Mouse (Mus musculus) heart, embryonic 14.5 days (tissue): ENCODE results near the gene Rgs11. TPM values are rescaled to one million over a fixed set of nuclear protein-coding genes. Genes with fewer than 3 reads are reported as not detected.
"Not testable (repeated sequence)": the region's sequence is repeated elsewhere in the genome, so short reads cannot be mapped to it uniquely, and the experiment has no call there.

Source experiments
- ATAC-seq: fragments of 200-750 bp; cut with Nextera tagmentation; 2 replicates; pipeline ENCODE4 v1.8.0; 2017; ENCODE audit warnings: low read depth, moderate TSS enrichment; ENCODE audit not compliant: insufficient number of reproducible peaks, insufficient read depth, low FRiP score
- H3K27ac ChIP-seq, 2 experiments: fragments of 200-500 bp in 1 of 2; fragments of 300-500 bp in 1 of 2; sonication (generic) in 1 of 2; replicated peaks in 1 of 2; 2 replicates each; pipeline ENCODE4 v1.5.1; 2012 to 2014; ENCODE audit warnings: low read depth in 2 of 2, low read length in 2 of 2, control low read depth in 1 of 2, mild to moderate bottlenecking in 1 of 2, mixed read lengths in 1 of 2; ENCODE audit not compliant: control insufficient read depth in 1 of 2, insufficient read depth in 1 of 2
- H3K27me3 ChIP-seq: fragments of 300-500 bp; sonication (generic); 2 replicates; pipeline ENCODE4 v1.6.1; 2014; ENCODE audit warnings: mild to moderate bottlenecking, low read length, control low read depth; ENCODE audit not compliant: control insufficient read depth, insufficient read depth
- H3K36me3 ChIP-seq: fragments of 300-500 bp; sonication (generic); 2 replicates; pipeline ENCODE4 v1.6.1; 2014; ENCODE audit warnings: mild to moderate bottlenecking, control low read depth, low read length, mixed read lengths; ENCODE audit not compliant: control insufficient read depth, insufficient read depth
- H3K4me1 ChIP-seq, 2 experiments: fragments of 200-500 bp in 1 of 2; fragments of 300-500 bp in 1 of 2; sonication (generic) in 1 of 2; 2 replicates each; pipeline ENCODE4 v1.6.1; 2012 to 2014; ENCODE audit warnings: low read length in 2 of 2, control low read depth in 1 of 2, mixed read lengths in 1 of 2; ENCODE audit not compliant: control insufficient read depth in 2 of 2, insufficient read depth in 2 of 2
- H3K4me2 ChIP-seq: fragments of 300-500 bp; sonication (generic); 2 replicates; pipeline ENCODE4 v1.6.1; 2014; ENCODE audit warnings: mild to moderate bottlenecking, low read length
- H3K4me3 ChIP-seq, 2 experiments: fragments of 200-500 bp in 1 of 2; fragments of 300-500 bp in 1 of 2; sonication (generic) in 1 of 2; 2 replicates each; pipeline ENCODE4 v1.5.1; 2012 to 2014; ENCODE audit warnings: low read length in 2 of 2, mild to moderate bottlenecking in 2 of 2, control low read depth in 1 of 2, low read depth in 1 of 2, moderate library complexity in 1 of 2; ENCODE audit not compliant: control insufficient read depth in 1 of 2, insufficient read depth in 1 of 2
- H3K9ac ChIP-seq: fragments of 300-500 bp; sonication (generic); 2 replicates; pipeline ENCODE4 v1.6.1; 2014; ENCODE audit warnings: mild to moderate bottlenecking, low read length
- H3K9me3 ChIP-seq: fragments of 300-500 bp; sonication (generic); 2 replicates; pipeline ENCODE4 v1.6.1; 2016; ENCODE audit warnings: low read length, control low read depth; ENCODE audit not compliant: control insufficient read depth
- WGBS: fragments of 180-500 bp; shearing (Covaris S2); extraction: QIAGEN DNeasy Blood & Tissue Kit; methylation state at CpG from one replicate; pipeline ENCODE4 v1.1.7; 2014; 5-methylcytosine and 5-hydroxymethylcytosine counted together
- polyA plus RNA-seq: library from polyadenylated mRNA; unstranded; fragments of >200 nt; fragmentation: Nextera tagmentation; extraction: Ambion mirVana; gene quantifications from 2 replicates; pipeline ENCODE4 v1.2.1, GENCODE M21; 2014

Gene Rgs11
- 6.1 and 6.8 TPM in 2 replicates for polyA plus RNA-seq

DNA sequence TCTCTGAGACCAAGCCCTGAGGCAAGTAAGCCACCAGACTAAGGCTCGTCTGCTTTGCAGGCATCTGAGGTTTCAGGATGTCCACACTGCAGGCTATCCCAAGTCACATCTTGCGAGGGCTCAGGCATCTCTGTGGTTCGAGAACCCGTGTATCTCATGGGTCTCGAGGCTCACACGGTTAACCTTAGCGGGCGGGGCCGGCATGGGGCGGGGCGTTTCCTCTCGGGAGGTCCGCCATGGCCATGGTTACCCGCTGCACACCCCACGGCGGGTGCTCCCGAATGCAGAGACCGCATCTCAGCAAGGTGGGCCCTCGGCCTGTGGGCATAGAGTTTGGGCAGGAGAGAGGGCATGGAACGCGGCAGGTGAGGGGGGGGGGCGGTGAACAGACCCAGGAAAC is at the start of gene Rgs11:
TSS of gene Rgs11 (plus strand) at position 215 of the 400 bp plus-strand sequence.
- Histone ChIP-seq H3K4me3 (peak within 1 kb of the TSS; percentile 53 to 59), H3K4me1 (peaks cover 0 to 10% of the 10 kb centered on the region in 2 experiments; a peak in 2 of 4 replicates), H3K36me3 (peaks cover 3% of the 10 kb centered on the region; the same call in 1 of the 2 replicates), H3K27ac (no peak within 1 kb of the TSS), H3K4me2 (peak within 1 kb of the TSS; percentile 97), H3K9ac (peak within 1 kb of the TSS; percentile 57), H3K27me3 (peaks cover 56% of the 10 kb centered on the region), H3K9me3 (no peaks in the 10 kb centered on the region)
- 2% methylated on average over 22 of the region's 22 CpGs for WGBS
- ATAC-seq, result no peak

DNA sequence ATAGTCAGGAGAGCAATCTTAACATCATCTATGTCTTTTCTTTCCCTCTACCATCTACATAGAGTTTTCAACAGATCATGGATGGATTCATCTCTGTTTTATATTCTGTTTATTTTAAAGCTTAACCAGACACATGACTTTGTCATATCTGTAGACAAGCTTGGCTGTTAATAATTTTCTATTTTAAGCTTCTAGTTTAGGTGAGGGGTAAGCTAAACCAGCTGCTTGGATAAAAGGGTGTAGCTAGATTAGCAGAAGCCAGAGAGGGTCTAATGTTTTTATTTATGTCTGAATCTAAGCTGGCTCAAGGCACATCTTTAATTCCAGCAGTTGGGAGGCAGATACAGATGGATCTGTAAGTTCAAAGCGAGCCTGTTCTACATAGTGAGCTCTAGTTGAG is 40.0 kb upstream of the Rgs11 start:
- Histone ChIP-seq H3K4me3 (no peak overlapping the region), H3K27ac (no peak overlapping the region; a peak in 1 of 4 replicates), H3K9me3 (no peaks in the 10 kb centered on the region), H3K9ac (no peak overlapping the region), H3K4me1 (peaks cover 0 to 11% of the 10 kb centered on the region in 2 experiments; a peak in 2 of 4 replicates), H3K27me3 (no peaks in the 10 kb centered on the region), H3K36me3 (no peaks in the 10 kb centered on the region), H3K4me2 (0 out of 2 replicates have a peak overlapping the region, but pooled peaks have one; percentile 0)
- no peak for ATAC-seq
- 83% methylated on average over 1 of the region's 1 CpGs for WGBS

GRCm38 (mm10) chr17:26168039-26168438 is 34.7 kb upstream of the Rgs11 start:
- peaks cover 0 to 2% of the 10 kb centered on the region in 2 experiments; a peak in 2 of 4 replicates for H3K4me1 ChIP-seq
- 0 out of 2 replicates have a peak, but pooled peaks cover under 1% of the 10 kb centered on the region for H3K36me3 ChIP-seq
- H3K9me3 ChIP-seq, result no peaks in the 10 kb centered on the region
- no peak overlapping the region for H3K9ac ChIP-seq
- H3K4me2 ChIP-seq, result no peak overlapping the region
- H3K27me3 ChIP-seq, result no peaks in the 10 kb centered on the region
- no peak overlapping the region for H3K27ac ChIP-seq
- no peak for ATAC-seq
- 88% methylated on average over 2 of the region's 2 CpGs for WGBS
- H3K4me3 ChIP-seq, result no peak overlapping the region

DNA sequence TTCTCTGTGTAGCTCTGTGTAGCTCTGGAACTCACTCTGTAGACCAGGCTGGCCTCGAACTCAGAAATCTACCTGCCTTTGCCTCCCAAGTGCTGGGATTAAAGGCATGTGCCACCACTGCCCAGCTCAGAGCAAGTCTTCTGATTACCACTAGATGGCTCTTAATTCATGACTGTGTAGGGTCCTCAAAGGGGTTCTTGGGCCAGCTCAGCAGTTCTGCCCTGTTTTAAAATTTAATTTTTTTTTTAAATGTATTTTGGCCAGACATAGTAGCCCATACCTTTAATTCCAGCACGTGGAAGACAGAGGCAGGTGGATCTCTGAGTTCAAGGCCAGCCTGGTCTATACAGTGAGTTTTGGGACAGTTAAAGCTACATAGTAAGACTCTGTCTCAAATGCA is 27.5 kb upstream of the Rgs11 start:
- WGBS, result 83% methylated on average over 2 of the region's 2 CpGs
- not testable (repeated sequence) for H3K27me3 ChIP-seq, H3K27ac ChIP-seq, H3K9me3 ChIP-seq, H3K4me3 ChIP-seq, ATAC-seq, H3K9ac ChIP-seq, H3K4me2 ChIP-seq, H3K4me1 ChIP-seq
- H3K36me3 ChIP-seq, result peaks cover 43% of the 10 kb centered on the region

DNA sequence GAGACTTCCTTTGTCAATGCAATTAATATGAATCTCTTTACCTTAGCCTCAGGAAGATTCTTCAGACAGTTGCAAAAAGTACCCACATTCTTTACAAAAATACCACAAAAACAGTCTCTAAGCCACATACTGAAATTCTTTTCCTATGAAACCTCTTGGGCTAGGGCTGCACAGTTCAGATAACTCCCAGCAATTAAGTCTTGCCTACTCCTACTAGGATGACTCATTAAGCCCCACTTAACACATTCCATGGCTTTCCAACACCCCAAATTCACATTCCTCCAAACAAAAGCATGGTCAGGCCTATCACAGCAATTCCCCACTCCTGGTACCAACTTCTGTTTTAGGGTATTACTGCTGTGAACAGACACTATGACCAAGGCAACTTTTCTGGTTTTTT is 24.1 kb upstream of the Rgs11 start:
- Histone ChIP-seq H3K4me1 (no peaks in the 10 kb centered on the region), H3K36me3 (peaks cover 56% of the 10 kb centered on the region), H3K4me2 (no peak overlapping the region), H3K4me3 (no peak overlapping the region), H3K27ac (no peak overlapping the region), H3K27me3 (no peaks in the 10 kb centered on the region), H3K9ac (no peak overlapping the region), H3K9me3 (no peaks in the 10 kb centered on the region)
- no peak for ATAC-seq

- Histone ChIP-seq H3K4me1 (no peaks in the 10 kb centered on the region), H3K9me3 (no peaks in the 10 kb centered on the region), H3K4me2 (no peak overlapping the region), H3K4me3 (no peak overlapping the region), H3K36me3 (peaks cover 60% of the 10 kb centered on the region), H3K9ac (no peak overlapping the region), H3K27me3 (no peaks in the 10 kb centered on the region), H3K27ac (no peak overlapping the region)
- WGBS, result 93% methylated on average over 3 of the region's 3 CpGs
- ATAC-seq, result no peak
Observed at GRCm38 (mm10) chr17:26181179-26181578, 21.6 kb upstream of the Rgs11 start.

- H3K4me2 ChIP-seq, result no peak overlapping the region
- peaks cover 98% of the 10 kb centered on the region for H3K36me3 ChIP-seq
- no peak for ATAC-seq
- no peak overlapping the region for H3K27ac ChIP-seq
- no peaks in the 10 kb centered on the region for H3K9me3 ChIP-seq
- WGBS, result 98% methylated on average over 5 of the region's 5 CpGs
- H3K27me3 ChIP-seq, result no peaks in the 10 kb centered on the region
- H3K4me3 ChIP-seq, result no peak overlapping the region
- no peak overlapping the region for H3K9ac ChIP-seq
- H3K4me1 ChIP-seq, result no peaks in the 10 kb centered on the region
Observed at GRCm38 (mm10) chr17:26187592-26187991, 15.2 kb upstream of the Rgs11 start.

GRCm38 (mm10) chr17:26188091-26188805 is 14.5 kb upstream of the Rgs11 start:
- ATAC-seq, result no peak
- no peaks in the 10 kb centered on the region for H3K4me1 ChIP-seq
- 90% methylated on average over 11 of the region's 11 CpGs for WGBS
- H3K27ac ChIP-seq, result no peak overlapping the region
- no peak overlapping the region for H3K9ac ChIP-seq
- H3K27me3 ChIP-seq, result no peaks in the 10 kb centered on the region
- no peak overlapping the region for H3K4me3 ChIP-seq
- H3K4me2 ChIP-seq, result no peak overlapping the region
- peaks cover 99% of the 10 kb centered on the region for H3K36me3 ChIP-seq
- H3K9me3 ChIP-seq, result no peaks in the 10 kb centered on the region
